Mouse (Mus musculus): ENCODE results near the gene Larp4. TPM values are rescaled to one million over a fixed set of nuclear protein-coding genes. Genes with fewer than 3 reads are reported as not detected.
A peak's percentile ranks its signal among the peaks of the same experiment; 100 is the strongest.

Gene Larp4
- polyA plus RNA-seq, 1 experiment from 2014 or later: 25.1 TPM

- Histone ChIP-seq H3K4me1 (replicated peaks) (no peaks in the 10 kb centered on the region), H3K36me3 (no peaks in the 10 kb centered on the region), H3K4me2 (replicated peaks) (no peak overlapping the region), H3K27me3 (no peaks in the 10 kb centered on the region), H3K9ac (replicated peaks) (no peak overlapping the region), H3K9me3 (no peaks in the 10 kb centered on the region), H3K4me3 (replicated peaks) (no peak overlapping the region), H3K27ac (no peak overlapping the region)
- ATAC-seq: no peak
- WGBS: 81% methylated on average over 1 of the region's 1 CpGs
These were observed 51.3 kb downstream of the Larp4 start for GRCm38 (mm10) chr15:100021175-100021574.

DNA sequence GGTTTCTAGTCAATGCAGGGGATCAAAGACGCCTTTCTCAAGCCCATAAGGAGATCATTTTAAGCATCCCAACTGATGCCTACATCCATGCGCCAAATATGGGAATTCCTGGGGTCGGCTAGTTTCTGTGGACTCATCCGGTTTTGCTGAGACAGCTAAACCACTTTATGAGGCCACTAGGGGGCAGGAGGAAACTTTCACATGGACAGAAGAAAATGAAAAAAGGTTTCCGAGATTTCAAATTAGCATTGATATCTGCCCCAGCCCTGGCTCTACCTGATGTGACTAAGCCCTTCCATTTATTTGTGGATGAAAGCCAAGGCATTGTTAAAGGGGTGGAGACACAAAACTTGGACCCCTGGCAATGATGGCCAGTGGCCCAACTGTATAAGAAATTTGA lies 53.1 kb downstream of the Larp4 start:
- Histone ChIP-seq H3K9ac (replicated peaks) (no peak overlapping the region), H3K36me3 (no peaks in the 10 kb centered on the region), H3K27ac (no peak overlapping the region), H3K4me3 (replicated peaks) (no peak overlapping the region), H3K4me1 (replicated peaks) (no peaks in the 10 kb centered on the region), H3K9me3 (no peaks in the 10 kb centered on the region), H3K4me2 (replicated peaks) (no peak overlapping the region), H3K27me3 (no peaks in the 10 kb centered on the region)
- no peak for ATAC-seq
- 28% methylated on average over 5 of the region's 5 CpGs for WGBS

DNA sequence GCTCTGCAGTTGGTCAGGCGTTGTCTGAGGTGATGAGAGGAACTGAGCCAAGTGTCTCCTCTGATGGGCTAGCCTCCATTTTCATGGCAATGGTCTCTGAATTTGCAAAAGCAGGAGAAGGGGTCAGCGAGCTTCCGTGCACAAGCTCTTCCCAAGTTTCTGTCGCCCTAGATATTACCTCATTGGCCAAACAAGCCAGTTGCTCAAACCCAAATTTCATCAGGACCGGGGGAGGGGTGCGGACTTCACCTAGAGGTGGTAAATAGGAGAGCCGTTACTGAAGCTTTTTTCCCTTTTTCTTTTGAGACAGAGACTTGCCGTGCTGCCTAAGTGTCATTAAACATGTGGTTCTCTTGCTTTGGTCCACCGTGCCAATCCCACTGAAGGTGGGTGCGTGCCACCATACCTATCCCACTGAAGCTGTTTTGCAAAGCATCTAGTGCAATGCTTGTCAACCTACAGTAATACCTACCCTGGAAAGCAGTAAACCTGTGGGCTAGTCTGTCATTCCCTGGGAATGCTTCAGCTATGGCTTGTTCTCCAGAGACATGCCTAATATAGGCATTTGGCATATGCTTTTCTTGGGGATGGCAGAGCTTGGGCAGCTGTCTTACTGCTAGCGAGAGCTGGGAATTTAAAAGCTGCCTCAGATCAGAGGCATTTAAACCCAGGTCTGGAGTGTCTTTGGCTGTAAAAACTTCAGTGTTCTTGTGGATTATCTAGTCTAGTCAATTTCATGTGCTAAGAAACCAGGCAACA lies 55.4 kb downstream of the Larp4 start:
- Histone ChIP-seq H3K9me3 (no peaks in the 10 kb centered on the region), H3K9ac (replicated peaks) (no peak overlapping the region), H3K4me3 (replicated peaks) (no peak overlapping the region), H3K4me1 (replicated peaks) (no peaks in the 10 kb centered on the region), H3K27me3 (no peaks in the 10 kb centered on the region), H3K27ac (no peak overlapping the region), H3K36me3 (no peaks in the 10 kb centered on the region), H3K4me2 (replicated peaks) (no peak overlapping the region)
- no peak for ATAC-seq
- WGBS: 84% methylated on average over 11 of the region's 11 CpGs

DNA sequence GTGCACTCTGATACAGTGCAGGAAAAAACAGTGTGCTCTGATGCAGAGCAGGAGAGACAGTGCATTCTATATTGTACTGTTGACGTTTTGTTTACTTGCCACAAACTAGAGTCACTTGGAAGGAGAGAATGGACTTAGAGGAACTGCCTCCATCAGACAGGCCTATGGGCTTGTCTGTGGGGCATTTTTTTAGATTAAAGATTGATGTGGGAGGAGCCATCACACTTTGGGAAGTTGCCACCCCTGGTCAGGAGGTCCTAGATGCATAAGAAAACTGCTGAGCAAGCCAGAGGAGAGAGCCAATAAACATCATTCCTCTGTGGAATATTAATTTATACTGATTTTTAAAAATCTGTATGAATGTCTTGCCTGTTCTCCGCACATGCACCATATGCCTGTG lies 58.3 kb downstream of the Larp4 start:
- no peaks in the 10 kb centered on the region for H3K27me3 ChIP-seq
- H3K36me3 ChIP-seq: no peaks in the 10 kb centered on the region
- no peak overlapping the region for H3K4me3 ChIP-seq (replicated peaks)
- no peak overlapping the region for H3K9ac ChIP-seq (replicated peaks)
- 78% methylated on average over 2 of the region's 2 CpGs for WGBS
- H3K4me2 ChIP-seq (replicated peaks): no peak overlapping the region
- H3K4me1 ChIP-seq (replicated peaks): no peaks in the 10 kb centered on the region
- no peak overlapping the region for H3K27ac ChIP-seq
- no peak for ATAC-seq
- H3K9me3 ChIP-seq: no peaks in the 10 kb centered on the region

DNA sequence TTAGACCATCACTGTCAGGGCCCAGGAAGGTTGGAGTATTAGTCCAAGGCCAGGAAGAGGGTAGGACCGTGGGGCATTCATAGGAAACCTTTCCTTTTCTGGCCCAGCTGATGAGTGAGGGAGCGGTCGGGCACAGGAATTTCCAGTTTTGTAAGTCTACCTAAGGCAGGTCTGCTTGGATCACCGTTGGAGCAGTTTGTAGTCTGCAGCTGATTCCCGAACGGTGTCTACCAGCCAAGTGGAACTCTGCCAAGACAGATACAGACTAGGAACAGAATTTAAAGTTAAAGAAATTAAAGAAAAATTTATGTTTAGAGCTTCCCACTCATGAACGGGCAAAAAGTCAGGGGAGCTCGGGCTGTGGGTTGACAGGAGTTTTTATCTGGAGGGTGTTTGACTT lies 59.6 kb downstream of the Larp4 start:
- H3K4me2 ChIP-seq (replicated peaks): no peak overlapping the region
- no peak overlapping the region for H3K4me3 ChIP-seq (replicated peaks)
- H3K9ac ChIP-seq (replicated peaks): no peak overlapping the region
- H3K27ac ChIP-seq: no peak overlapping the region
- 92% methylated on average over 8 of the region's 8 CpGs for WGBS
- ATAC-seq: no peak
- H3K36me3 ChIP-seq: no peaks in the 10 kb centered on the region
- H3K4me1 ChIP-seq (replicated peaks): no peaks in the 10 kb centered on the region
- H3K27me3 ChIP-seq: no peaks in the 10 kb centered on the region
- H3K9me3 ChIP-seq: no peaks in the 10 kb centered on the region

- Histone ChIP-seq H3K4me1 (replicated peaks) (no peaks in the 10 kb centered on the region), H3K27ac (no peak overlapping the region), H3K36me3 (no peaks in the 10 kb centered on the region), H3K9me3 (no peaks in the 10 kb centered on the region), H3K4me3 (replicated peaks) (no peak overlapping the region), H3K9ac (replicated peaks) (no peak overlapping the region), H3K4me2 (replicated peaks) (no peak overlapping the region), H3K27me3 (no peaks in the 10 kb centered on the region)
- WGBS: 89% methylated on average over 2 of the region's 2 CpGs
- no peak for ATAC-seq
These were observed 60.0 kb downstream of the Larp4 start for GRCm38 (mm10) chr15:100029900-100030299.

- no peaks in the 10 kb centered on the region for H3K27me3 ChIP-seq
- WGBS: 88% methylated on average over 3 of the region's 3 CpGs
- no peaks in the 10 kb centered on the region for H3K4me1 ChIP-seq (replicated peaks)
- H3K4me3 ChIP-seq (replicated peaks): no peak overlapping the region
- no peak overlapping the region for H3K27ac ChIP-seq
- H3K9ac ChIP-seq (replicated peaks): no peak overlapping the region
- no peaks in the 10 kb centered on the region for H3K9me3 ChIP-seq
- H3K36me3 ChIP-seq: no peaks in the 10 kb centered on the region
- ATAC-seq: no peak
- H3K4me2 ChIP-seq (replicated peaks): no peak overlapping the region
These were observed 62.7 kb downstream of the Larp4 start for GRCm38 (mm10) chr15:100032546-100032945.

DNA sequence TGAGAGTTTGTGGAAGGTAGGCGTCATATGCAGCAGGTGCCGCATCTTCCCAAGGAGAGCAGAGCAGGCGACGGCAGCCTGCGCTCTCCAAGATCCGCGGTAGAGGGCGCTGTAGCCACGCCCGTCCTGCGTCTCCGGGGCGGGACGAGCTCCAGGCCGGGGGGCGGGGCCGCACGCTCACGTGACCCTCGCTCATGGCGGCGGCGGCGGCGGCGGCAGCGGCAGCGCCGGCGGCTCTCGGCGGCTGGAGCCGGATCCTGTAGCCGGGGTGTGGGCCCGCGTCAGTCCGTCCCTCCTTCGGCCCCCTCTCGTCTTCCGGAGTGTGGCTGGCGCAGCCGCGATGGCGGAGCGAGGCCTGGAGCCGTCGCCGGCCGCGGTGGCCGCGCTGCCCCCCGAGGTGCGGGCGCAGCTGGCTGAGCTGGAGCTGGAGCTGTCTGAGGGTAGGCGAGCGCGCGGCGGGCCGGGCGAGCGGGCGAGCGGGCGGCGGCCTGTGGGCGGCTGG lies 68.7 kb downstream of the Larp4 start, which contains the start of gene Dip2b:
Dip2b (plus strand) TSS at position 195 of the 502 bp plus-strand sequence.
- H3K9ac ChIP-seq (replicated peaks): peak within 1 kb of the TSS; percentile 99
- peaks cover 32% of the 10 kb centered on the region for H3K4me1 ChIP-seq (replicated peaks)
- H3K9me3 ChIP-seq: no peaks in the 10 kb centered on the region
- H3K36me3 ChIP-seq: no peaks in the 10 kb centered on the region
- peak within 1 kb of the TSS; percentile 71 for H3K4me2 ChIP-seq (replicated peaks)
- no peaks in the 10 kb centered on the region for H3K27me3 ChIP-seq
- peak within 1 kb of the TSS; percentile 93 for H3K4me3 ChIP-seq (replicated peaks)
- WGBS: under 1% methylated on average over 48 of the region's 68 CpGs
- peak within 1 kb of the TSS; percentile 99 for H3K27ac ChIP-seq
- peak; percentile 93 for ATAC-seq

GRCm38 (mm10) chr15:100039001-100039701 lies 69.3 kb downstream of the Larp4 start:
- Histone ChIP-seq H3K4me2 (replicated peaks) (peak overlapping the region; percentile 71), H3K4me3 (replicated peaks) (peak overlapping the region; percentile 93), H3K9ac (replicated peaks) (peak overlapping the region; percentile 99), H3K9me3 (no peaks in the 10 kb centered on the region), H3K36me3 (no peaks in the 10 kb centered on the region), H3K27me3 (no peaks in the 10 kb centered on the region), H3K27ac (peak overlapping the region; percentile 99), H3K4me1 (replicated peaks) (peaks cover 32% of the 10 kb centered on the region)
- WGBS: under 1% methylated on average over 36 of the region's 36 CpGs
- peak; percentile 83 for ATAC-seq

DNA sequence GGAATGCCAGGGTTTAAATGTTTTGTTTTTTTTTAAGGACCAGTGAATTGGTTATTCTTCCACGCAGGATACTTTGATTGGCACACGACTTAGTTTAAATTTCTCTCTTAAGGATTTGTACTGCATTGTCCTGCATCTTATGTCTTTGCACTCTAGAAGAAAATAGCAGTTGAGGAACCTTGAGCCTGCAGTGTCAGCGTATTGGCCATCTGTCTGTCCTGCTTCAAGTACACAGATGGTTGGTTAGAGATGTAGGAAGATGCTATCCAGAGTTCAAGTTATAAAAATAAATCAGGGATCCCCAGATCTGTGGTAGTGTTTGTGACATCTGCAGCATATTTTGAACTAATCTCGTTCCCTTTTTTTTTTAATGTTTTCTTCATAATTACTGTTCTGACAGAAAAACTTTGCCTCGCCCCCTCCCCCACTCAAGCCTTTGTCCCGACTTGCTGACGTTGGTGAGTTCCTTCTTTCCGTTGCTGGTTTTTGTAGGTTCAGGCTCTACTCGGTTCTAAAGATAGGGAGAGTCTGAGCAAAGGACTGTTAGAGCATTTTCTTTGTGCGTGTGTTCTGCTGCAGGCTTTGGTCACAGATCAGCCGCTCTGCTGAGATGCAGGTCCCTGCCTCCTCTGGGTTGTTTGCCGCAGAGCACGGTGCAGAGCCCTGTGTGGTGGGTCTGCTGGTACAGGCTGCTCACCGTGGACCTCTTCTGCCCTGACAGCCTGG lies 70.8 kb downstream of the Larp4 start:
- H3K9me3 ChIP-seq: no peaks in the 10 kb centered on the region
- H3K4me1 ChIP-seq (replicated peaks): peaks cover 42% of the 10 kb centered on the region
- no peaks in the 10 kb centered on the region for H3K36me3 ChIP-seq
- 21% methylated on average over 14 of the region's 14 CpGs for WGBS
- peak overlapping the region; percentile 64 for H3K27ac ChIP-seq
- ATAC-seq: no peak
- H3K9ac ChIP-seq (replicated peaks): peak overlapping the region; percentile 99
- peak overlapping the region; percentile 93 for H3K4me3 ChIP-seq (replicated peaks)
- peak overlapping the region; percentile 71 for H3K4me2 ChIP-seq (replicated peaks)
- no peaks in the 10 kb centered on the region for H3K27me3 ChIP-seq

GRCm38 (mm10) chr15:100041267-100042047 lies 71.6 kb downstream of the Larp4 start:
- WGBS: 39% methylated on average over 10 of the region's 10 CpGs
- no peak for ATAC-seq

More at GRCm38 (mm10) chr15:100041267-100042047, 71.6 kb downstream of the Larp4 start:
- Histone ChIP-seq H3K4me1 (replicated peaks) (peaks cover 49% of the 10 kb centered on the region), H3K4me3 (replicated peaks) (peak overlapping the region; percentile 93), H3K36me3 (no peaks in the 10 kb centered on the region), H3K27me3 (no peaks in the 10 kb centered on the region), H3K27ac (peak overlapping the region; percentile 64), H3K9ac (replicated peaks) (peak overlapping the region; percentile 99), H3K4me2 (replicated peaks) (peak overlapping the region; percentile 71), H3K9me3 (no peaks in the 10 kb centered on the region)
